Mouse (Mus musculus) myocyte (in vitro differentiated cells): Measurements from ENCODE around the gene Ssu72. TPM values are rescaled to one million over a fixed set of nuclear protein-coding genes. Genes with fewer than 3 reads are reported as not detected.

Source experiments
- H3K27me3 ChIP-seq: one replicate; pipeline ENCODE4 v1.6.1; 2011; ENCODE audit not compliant: control insufficient read depth, insufficient read depth, insufficient read length
- H3K36me3 ChIP-seq: one replicate; pipeline ENCODE4 v1.6.1; 2011; ENCODE audit not compliant: control insufficient read depth, insufficient read depth
- H3K4me2 ChIP-seq: one replicate; pipeline ENCODE4 v1.6.1; 2011; ENCODE audit warnings: low read depth, control low read depth
- H3K4me3 ChIP-seq: one replicate; pipeline ENCODE4 v1.5.1; 2011; ENCODE audit warnings: mild to moderate bottlenecking, control low read depth, moderate library complexity
- H3K79me2 ChIP-seq: one replicate; pipeline ENCODE4 v1.6.1; 2011; ENCODE audit not compliant: control insufficient read depth, insufficient read depth
- H3ac ChIP-seq: one replicate; pipeline ENCODE4 v1.6.1; 2011; ENCODE audit not compliant: control insufficient read depth, insufficient read length
- CEBPB ChIP-seq: IDR thresholded peaks from 2 replicates; pipeline ENCODE4 v1.6.1; 2011; ENCODE audit warnings: mild to moderate bottlenecking, moderate library complexity; ENCODE audit not compliant: poor library complexity, insufficient read depth, severe bottlenecking
- E2F4 ChIP-seq: IDR thresholded peaks from one replicate; pipeline ENCODE4 v1.6.1; 2011; ENCODE audit warnings: mild to moderate bottlenecking, control low read depth, moderate library complexity; ENCODE audit not compliant: insufficient read depth
- MAX ChIP-seq: IDR thresholded peaks from one replicate; pipeline ENCODE4 v1.6.1; 2011; ENCODE audit warnings: low read depth, mild to moderate bottlenecking, control low read depth
- MYOD1 ChIP-seq, 3 experiments: IDR thresholded peaks; one replicate each; pipeline ENCODE4 v1.6.1; 2011; ENCODE audit warnings: control low read depth in 2 of 3, low read depth in 2 of 3, mild to moderate bottlenecking in 2 of 3, moderate library complexity in 1 of 3; ENCODE audit not compliant: insufficient read length in 2 of 3, control insufficient read depth in 1 of 3
- MYOG ChIP-seq, 3 experiments: IDR thresholded peaks; one replicate each; pipeline ENCODE4 v1.6.1; 2011; ENCODE audit warnings: control low read depth in 2 of 3, low read depth in 2 of 3, mild to moderate bottlenecking in 2 of 3; ENCODE audit not compliant: insufficient read length in 2 of 3, control insufficient read depth in 1 of 3, insufficient read depth in 1 of 3
- POLR2A ChIP-seq: IDR thresholded peaks from one replicate; pipeline ENCODE4 v1.6.1; 2011; ENCODE audit warnings: low read depth, mild to moderate bottlenecking, control low read depth, moderate library complexity; ENCODE audit not compliant: insufficient read length
- POLR2AphosphoS2 ChIP-seq: IDR thresholded peaks from one replicate; pipeline ENCODE4 v1.6.1; 2011; ENCODE audit warnings: low read depth, control low read depth; ENCODE audit not compliant: insufficient read length
- REST ChIP-seq: IDR thresholded peaks from one replicate; pipeline ENCODE4 v1.6.1; 2011; ENCODE audit warnings: mild to moderate bottlenecking, control low read depth, moderate library complexity; ENCODE audit not compliant: insufficient read depth, insufficient read length
- SRF ChIP-seq: IDR thresholded peaks from one replicate; pipeline ENCODE4 v1.6.1; 2011; ENCODE audit warnings: low read depth; ENCODE audit not compliant: control insufficient read depth, insufficient read length
- TCF12 ChIP-seq: IDR thresholded peaks from one replicate; pipeline ENCODE4 v1.6.1; 2011; ENCODE audit warnings: mild to moderate bottlenecking, control low read depth; ENCODE audit not compliant: poor library complexity, insufficient read depth, severe bottlenecking
- TCF3 ChIP-seq: IDR thresholded peaks from one replicate; pipeline ENCODE4 v1.6.1; 2011; ENCODE audit warnings: low read depth, control low read depth; ENCODE audit not compliant: insufficient read length
- USF1 ChIP-seq: IDR thresholded peaks from one replicate; pipeline ENCODE4 v1.6.1; 2011; ENCODE audit warnings: low read depth, mild to moderate bottlenecking, control low read depth, moderate library complexity
- polyA plus RNA-seq: library from polyadenylated mRNA; unstranded; fragments of >200 nt; fragmentation: generic; extraction: Trizol; gene quantifications from one replicate; pipeline ENCODE4 v1.2.1, GENCODE M21; 2012; ENCODE audit warnings: missing spikeins

Ssu72 gene
- polyA plus RNA-seq: 105 TPM

DNA sequence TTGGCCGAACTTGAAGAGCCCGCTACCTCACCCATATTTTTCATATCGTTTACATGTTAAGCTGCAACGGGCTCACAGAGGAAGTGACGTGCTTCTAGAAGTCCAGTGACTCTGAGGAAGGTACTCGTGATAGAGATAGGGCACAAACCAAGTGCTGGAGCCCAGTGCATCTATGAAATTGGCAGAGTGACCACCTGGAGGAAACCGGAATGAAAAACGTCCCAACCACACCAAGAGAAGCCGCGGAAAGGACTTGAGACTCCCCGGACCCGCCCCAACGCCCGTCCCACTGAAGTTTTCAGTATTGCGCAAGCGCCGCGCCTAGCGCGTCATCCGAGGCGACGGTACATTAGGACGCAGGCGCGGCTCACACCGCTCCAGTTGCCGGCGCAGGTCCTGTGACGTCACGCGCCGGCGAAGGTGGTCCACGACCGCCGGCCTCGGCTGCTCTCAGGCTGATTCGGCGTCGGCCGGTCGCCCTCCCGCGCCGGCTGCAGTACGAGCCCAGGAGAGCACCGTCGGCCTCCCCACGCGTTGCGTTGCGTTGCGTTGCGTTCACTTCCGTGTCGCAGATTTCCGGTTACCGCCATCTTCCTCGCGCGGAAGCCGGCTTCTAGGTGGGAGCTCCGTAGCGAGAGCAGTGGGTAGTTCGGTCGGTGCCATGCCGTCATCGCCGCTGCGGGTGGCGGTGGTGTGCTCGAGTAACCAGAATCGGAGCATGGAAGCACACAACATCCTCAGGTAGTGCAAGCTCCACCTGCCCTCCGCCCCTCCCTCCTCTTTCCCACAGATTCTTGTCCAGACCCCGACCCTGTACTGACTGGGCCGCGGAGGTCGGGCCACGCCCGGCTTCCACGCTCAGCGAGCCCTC is at the start of gene Ssu72:
Ssu72 (plus strand) TSS at position 80 of the 871 bp plus-strand sequence.
- Histone ChIP-seq H3K79me2 (peaks cover 49% of the 10 kb centered on the region), H3ac (peak within 1 kb of the TSS; percentile 71), H3K36me3 (no peaks in the 10 kb centered on the region), H3K27me3 (no peaks in the 10 kb centered on the region), H3K4me3 (peak within 1 kb of the TSS; percentile 95), H3K4me2 (peak within 1 kb of the TSS; percentile 93)
- TF ChIP-seq MYOG (IDR thresholded peaks at IDR 0.05; ENCODE audit: control insufficient read depth in 1 of 3, insufficient read depth in 1 of 3, insufficient read length in 2 of 3, low read depth in 2 of 3) (peak in 2 of 3 experiments; percentile 37 to 45), POLR2AphosphoS2 (peak; percentile 87), MYOD1 (IDR thresholded peaks at IDR 0.05; ENCODE audit: control insufficient read depth in 1 of 3, insufficient read length in 2 of 3, low read depth in 2 of 3) (no peak), POLR2A (peak; percentile 90), E2F4 (no peak), TCF3 (no peak), CEBPB (peak; percentile 98), SRF (peak; percentile 78), MAX (no peak)

DNA sequence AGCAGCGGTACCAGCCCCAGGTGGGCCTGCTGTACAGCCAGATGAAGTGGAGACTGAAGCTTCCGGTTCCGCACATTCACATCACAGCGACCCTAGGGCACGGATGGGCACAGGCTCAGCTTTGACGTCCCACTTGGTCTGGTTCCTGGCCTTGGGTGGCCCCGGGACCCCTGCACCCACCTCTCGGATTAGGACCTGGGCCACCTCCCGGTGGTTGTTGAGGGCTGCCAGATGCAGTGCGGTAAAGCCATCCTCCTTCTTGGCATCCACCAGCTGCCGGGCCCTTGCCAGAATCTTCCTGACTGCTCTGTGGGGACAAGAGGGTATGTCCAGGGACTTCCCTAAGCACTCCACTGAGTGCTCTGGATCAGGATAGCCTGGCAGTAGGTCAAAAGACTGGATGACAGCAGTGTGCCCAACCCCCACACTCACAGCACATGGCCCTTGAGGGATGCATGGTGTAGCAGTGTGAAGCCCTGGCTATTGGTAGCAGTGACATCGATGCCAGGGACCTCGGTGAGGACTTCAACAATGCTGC is 48.3 kb upstream of the Ssu72 start:
- peaks cover 8% of the 10 kb centered on the region for H3K36me3 ChIP-seq

DNA sequence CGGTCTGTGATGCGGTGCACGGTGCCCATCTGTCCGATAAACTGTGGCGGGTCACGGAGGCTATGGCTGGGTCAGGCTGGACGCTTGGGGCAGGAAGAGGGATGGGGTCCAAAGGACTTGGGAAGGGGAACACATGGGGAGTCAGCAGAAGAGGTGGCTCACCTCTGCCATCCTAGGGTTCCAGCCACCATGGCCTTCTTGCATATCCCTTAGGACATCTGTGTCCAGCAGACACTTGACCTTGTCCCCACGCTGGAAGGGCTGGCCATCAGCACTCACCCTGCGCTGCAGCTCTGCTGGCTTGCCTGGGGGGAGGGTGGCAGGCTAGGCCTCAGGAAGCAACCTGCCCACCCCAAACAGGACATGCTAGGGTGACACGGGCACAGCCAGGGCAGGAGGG is 45.6 kb upstream of the Ssu72 start:
- Histone ChIP-seq H3K27me3 (no peaks in the 10 kb centered on the region), H3K4me2 (no peak overlapping the region), H3K36me3 (peaks cover 8% of the 10 kb centered on the region), H3K79me2 (no peaks in the 10 kb centered on the region), H3K4me3 (no peak overlapping the region), H3ac (no peak overlapping the region)
- TF ChIP-seq REST (no peak), MAX (no peak), TCF3 (no peak)

More for the DNA sequence above, 48.3 kb upstream of the Ssu72 start:
- Histone ChIP-seq H3ac (no peak overlapping the region), H3K79me2 (no peaks in the 10 kb centered on the region), H3K4me2 (no peak overlapping the region), H3K27me3 (no peaks in the 10 kb centered on the region), H3K4me3 (no peak overlapping the region)
- TF ChIP-seq MAX: no peak
- TF ChIP-seq TCF3: no peak
- TF ChIP-seq MYOG (IDR thresholded peaks at IDR 0.05; ENCODE audit: control insufficient read depth in 1 of 3, insufficient read depth in 1 of 3, insufficient read length in 2 of 3, low read depth in 2 of 3): no peak
- no peak for TF ChIP-seq POLR2AphosphoS2
- no peak for TF ChIP-seq E2F4
- TF ChIP-seq TCF12: no peak
- TF ChIP-seq POLR2A: no peak
- TF ChIP-seq REST: no peak
- no peak for TF ChIP-seq USF1
- TF ChIP-seq CEBPB: no peak
- TF ChIP-seq MYOD1 (IDR thresholded peaks at IDR 0.05; ENCODE audit: control insufficient read depth in 1 of 3, insufficient read length in 2 of 3, low read depth in 2 of 3): no peak
- no peak for TF ChIP-seq SRF

DNA sequence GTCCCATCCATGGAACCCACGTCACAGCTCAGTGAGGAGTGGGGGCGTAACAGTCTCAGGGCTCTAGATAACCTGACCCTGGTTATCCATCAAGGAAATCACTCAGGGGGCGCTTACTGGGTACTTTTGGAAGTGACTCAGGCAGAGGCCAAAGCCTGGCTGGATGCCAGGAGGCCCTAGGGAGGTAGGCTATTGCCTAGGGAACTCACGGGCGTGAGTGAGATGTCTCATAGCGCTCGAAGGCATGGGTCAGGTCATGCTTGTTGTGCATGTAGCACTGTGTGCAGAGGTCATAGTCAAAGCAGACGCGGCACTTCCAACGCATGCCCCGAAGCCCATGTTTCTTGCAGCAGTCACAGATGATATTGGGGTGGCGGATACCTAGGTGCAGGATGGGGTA is 44.0 kb upstream of the Ssu72 start:
- Histone ChIP-seq H3K36me3 (peaks cover 12% of the 10 kb centered on the region), H3K79me2 (no peaks in the 10 kb centered on the region), H3ac (no peak overlapping the region), H3K4me2 (no peak overlapping the region), H3K4me3 (no peak overlapping the region), H3K27me3 (no peaks in the 10 kb centered on the region)
- TF ChIP-seq SRF (no peak), TCF3 (no peak), MYOG (IDR thresholded peaks at IDR 0.05; ENCODE audit: control insufficient read depth in 1 of 3, insufficient read depth in 1 of 3, insufficient read length in 2 of 3, low read depth in 2 of 3) (no peak), E2F4 (no peak), USF1 (no peak), TCF12 (no peak), POLR2A (no peak), POLR2AphosphoS2 (no peak), REST (no peak), CEBPB (no peak), MAX (no peak), MYOD1 (IDR thresholded peaks at IDR 0.05; ENCODE audit: control insufficient read depth in 1 of 3, insufficient read length in 2 of 3, low read depth in 2 of 3) (no peak)

DNA sequence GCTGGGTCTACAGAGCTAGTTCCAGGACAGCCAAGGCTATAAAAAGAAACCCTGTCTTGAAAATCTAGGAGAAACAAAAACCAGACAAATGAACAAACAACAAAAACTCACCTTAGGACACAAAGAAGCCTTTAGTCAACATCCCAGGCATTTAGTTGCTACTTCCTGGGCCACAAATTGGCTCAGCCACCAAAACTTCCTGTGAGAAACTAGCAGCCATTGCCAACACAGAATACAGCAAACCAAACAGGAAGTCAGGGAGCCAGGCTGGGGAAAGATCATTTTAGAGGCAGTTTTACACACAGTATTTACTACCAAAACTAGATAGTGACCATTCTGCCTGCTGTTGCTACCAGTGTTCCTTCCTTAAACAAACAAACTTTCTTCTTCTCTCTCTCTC is 37.7 kb upstream of the Ssu72 start:
- Histone ChIP-seq H3ac (no peak overlapping the region), H3K27me3 (no peaks in the 10 kb centered on the region), H3K4me3 (no peak overlapping the region), H3K79me2 (no peaks in the 10 kb centered on the region), H3K4me2 (peak overlapping the region; percentile 78), H3K36me3 (peaks cover 15% of the 10 kb centered on the region)
- no peak for TF ChIP-seq MAX
- TF ChIP-seq MYOG (IDR thresholded peaks at IDR 0.05; ENCODE audit: control insufficient read depth in 1 of 3, insufficient read depth in 1 of 3, insufficient read length in 2 of 3, low read depth in 2 of 3): no peak
- TF ChIP-seq USF1: no peak
- no peak for TF ChIP-seq REST
- TF ChIP-seq POLR2AphosphoS2: no peak
- TF ChIP-seq SRF: no peak
- no peak for TF ChIP-seq TCF12
- TF ChIP-seq POLR2A: no peak
- no peak for TF ChIP-seq TCF3
